Mouse (Mus musculus) heart, embryonic 12.5 days (tissue): Measurements from ENCODE around the gene Arhgap9. TPM values are rescaled to one million over a fixed set of nuclear protein-coding genes. Genes with fewer than 3 reads are reported as not detected.

Experiments
- ATAC-seq: fragments of 200-750 bp; cut with Nextera tagmentation; 2 replicates; pipeline ENCODE4 v1.8.0; 2017; ENCODE audit warnings: moderate TSS enrichment, moderate library complexity; ENCODE audit not compliant: insufficient number of reproducible peaks, low FRiP score
- H3K27ac ChIP-seq: fragments of 300-500 bp; sonication (generic); 2 replicates; pipeline ENCODE4 v1.5.1; 2016; ENCODE audit warnings: mild to moderate bottlenecking, moderate library complexity; ENCODE audit not compliant: poor library complexity, severe bottlenecking
- H3K27me3 ChIP-seq: fragments of 300-500 bp; sonication (generic); replicated peaks from 2 replicates; pipeline ENCODE4 v1.6.1; 2016; ENCODE audit warnings: mild to moderate bottlenecking, moderate library complexity
- H3K36me3 ChIP-seq: fragments of 300-500 bp; sonication (generic); 2 replicates; pipeline ENCODE4 v1.6.1; 2016; ENCODE audit warnings: mild to moderate bottlenecking, moderate library complexity
- H3K4me1 ChIP-seq: fragments of 300-500 bp; sonication (generic); replicated peaks from 2 replicates; pipeline ENCODE4 v1.6.1; 2016; ENCODE audit warnings: mild to moderate bottlenecking
- H3K4me2 ChIP-seq: fragments of 300-500 bp; sonication (generic); 2 replicates; pipeline ENCODE4 v1.6.1; 2016; ENCODE audit warnings: mild to moderate bottlenecking, moderate library complexity
- H3K4me3 ChIP-seq: fragments of 300-500 bp; sonication (generic); 2 replicates; pipeline ENCODE4 v1.5.1; 2016; ENCODE audit warnings: mild to moderate bottlenecking
- H3K9ac ChIP-seq: fragments of 300-500 bp; sonication (generic); 2 replicates; pipeline ENCODE4 v1.6.1; 2016; ENCODE audit warnings: mild to moderate bottlenecking, moderate library complexity
- H3K9me3 ChIP-seq: fragments of 300-500 bp; sonication (generic); replicated peaks from 2 replicates; pipeline ENCODE4 v1.6.1; 2016; ENCODE audit warnings: mild to moderate bottlenecking, moderate library complexity
- WGBS: fragments of 180-500 bp; shearing (Covaris S2); methylation state at CpG from one replicate; pipeline ENCODE4 v1.1.7; 2016; 5-methylcytosine and 5-hydroxymethylcytosine counted together
- polyA plus RNA-seq: library from polyadenylated mRNA; unstranded; fragments of >200 nt; fragmentation: Nextera tagmentation; extraction: Ambion mirVana; gene quantifications from 2 replicates; pipeline ENCODE4 v1.2.1, GENCODE M21; 2016

The Arhgap9 gene
- polyA plus RNA-seq, 1 experiment from 2014 or later, result 1.8 TPM

DNA sequence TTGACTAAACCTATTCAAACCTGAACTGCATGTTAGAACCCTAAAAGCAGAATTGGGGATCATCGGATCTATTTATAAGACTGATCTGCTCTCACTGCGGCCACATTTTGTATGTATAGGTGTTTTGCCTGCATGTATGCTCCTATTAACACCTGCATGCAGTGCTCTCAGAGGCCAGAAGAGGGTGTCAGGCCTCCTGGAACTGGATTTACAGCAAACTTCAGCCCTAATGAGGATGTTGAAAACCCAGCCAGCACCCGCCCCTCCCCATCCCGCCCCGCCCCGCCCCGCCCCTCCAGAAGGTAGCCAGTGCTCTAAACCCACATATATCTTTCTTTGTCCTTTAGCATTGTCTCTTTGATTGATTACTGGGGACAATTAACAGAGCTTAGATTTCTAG lies 2.7 kb downstream of the Arhgap9 start:
- no peak for ATAC-seq
- no peak overlapping the region for H3K9ac ChIP-seq
- H3K27ac ChIP-seq, result no peak overlapping the region
- WGBS, result 12% methylated on average over 7 of the region's 7 CpGs
- no peak overlapping the region for H3K4me3 ChIP-seq
- no peaks in the 10 kb centered on the region for H3K9me3 ChIP-seq
- H3K36me3 ChIP-seq, result no peaks in the 10 kb centered on the region
- H3K4me1 ChIP-seq, result peaks cover 15% of the 10 kb centered on the region
- H3K4me2 ChIP-seq, result no peak overlapping the region
- H3K27me3 ChIP-seq, result peaks cover 86% of the 10 kb centered on the region

DNA sequence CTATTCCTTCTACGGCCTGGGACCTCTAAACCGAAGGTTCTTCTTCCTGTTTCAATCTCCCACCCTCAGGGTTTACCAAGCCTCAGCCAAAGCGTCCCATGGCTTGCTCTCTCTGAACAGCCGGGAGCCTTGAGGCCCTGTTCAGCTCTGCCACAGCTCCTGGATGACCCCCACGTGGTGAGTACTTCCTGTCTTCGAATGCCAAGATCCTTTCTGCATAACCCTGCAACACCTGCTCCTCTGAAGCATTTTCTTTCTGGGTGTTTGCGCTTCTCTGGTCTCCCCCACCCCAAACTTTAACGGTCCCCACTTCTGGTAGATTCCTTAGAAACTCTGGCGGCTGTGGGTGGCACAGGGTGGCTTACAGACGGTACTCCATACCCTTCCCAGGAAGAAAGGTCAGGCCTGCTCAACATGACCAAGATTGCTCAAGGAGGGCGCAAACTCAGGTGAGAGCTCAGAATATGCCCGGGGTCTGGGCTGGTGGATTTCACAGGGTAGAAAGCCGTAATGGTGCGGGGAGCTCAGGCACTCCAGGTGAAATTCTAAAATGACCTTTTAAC lies 3.8 kb downstream of the Arhgap9 start:
- no peak overlapping the region for H3K27ac ChIP-seq
- ATAC-seq, result no peak
- H3K27me3 ChIP-seq, result peaks cover 95% of the 10 kb centered on the region
- peak overlapping the region; percentile 62; the same call in 1 of the 2 replicates for H3K9ac ChIP-seq
- H3K4me2 ChIP-seq, result peak overlapping the region; percentile 94
- 29% methylated on average over 14 of the region's 14 CpGs for WGBS
- peaks cover 15% of the 10 kb centered on the region for H3K4me1 ChIP-seq
- no peaks in the 10 kb centered on the region for H3K9me3 ChIP-seq
- no peaks in the 10 kb centered on the region for H3K36me3 ChIP-seq
- peak overlapping the region; percentile 49 for H3K4me3 ChIP-seq

GRCm38 (mm10) chr10:127326017-127326801 lies 4.4 kb downstream of the Arhgap9 start:
- peak; percentile 10; the same call in 1 of the 2 replicates for ATAC-seq
- Histone ChIP-seq H3K27ac (no peak overlapping the region), H3K4me2 (peak overlapping the region; percentile 94), H3K36me3 (no peaks in the 10 kb centered on the region), H3K27me3 (peaks cover 98% of the 10 kb centered on the region), H3K4me1 (peaks cover 15% of the 10 kb centered on the region), H3K4me3 (peak overlapping the region; percentile 49), H3K9me3 (no peaks in the 10 kb centered on the region), H3K9ac (peak overlapping the region; percentile 62)
- WGBS, result under 1% methylated on average over 54 of the region's 54 CpGs

DNA sequence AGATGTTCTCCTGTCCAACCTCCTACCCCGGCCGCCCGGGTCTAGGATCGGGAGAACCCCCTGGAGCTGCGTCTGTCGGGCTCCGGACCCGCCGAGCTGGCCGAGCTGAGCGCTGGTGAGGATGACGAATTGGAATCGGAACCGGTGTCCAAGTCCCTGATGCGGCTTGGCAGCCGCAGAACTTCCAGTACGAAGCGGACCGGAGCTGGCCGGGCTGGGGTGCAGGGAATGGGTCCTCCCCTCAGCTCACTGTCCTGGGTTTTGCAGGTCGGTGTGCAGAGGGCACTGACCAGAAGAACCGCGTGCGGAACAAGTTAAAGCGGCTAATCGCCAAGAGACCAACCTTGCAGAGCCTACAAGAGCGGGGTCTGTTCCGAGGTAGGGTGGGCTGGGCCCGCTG lies 5.1 kb downstream of the Arhgap9 start:
- Histone ChIP-seq H3K9me3 (no peaks in the 10 kb centered on the region), H3K9ac (peak overlapping the region; percentile 62), H3K27me3 (peaks cover 98% of the 10 kb centered on the region), H3K4me2 (peak overlapping the region; percentile 94), H3K4me3 (peak overlapping the region; percentile 49), H3K36me3 (no peaks in the 10 kb centered on the region), H3K4me1 (peaks cover 15% of the 10 kb centered on the region), H3K27ac (no peak overlapping the region)
- 5% methylated on average over 29 of the region's 29 CpGs for WGBS
- no peak for ATAC-seq

- WGBS, result 47% methylated on average over 18 of the region's 18 CpGs
- Histone ChIP-seq H3K27me3 (peaks cover 98% of the 10 kb centered on the region), H3K4me2 (no peak overlapping the region), H3K4me3 (no peak overlapping the region), H3K36me3 (no peaks in the 10 kb centered on the region), H3K27ac (no peak overlapping the region), H3K4me1 (peaks cover 15% of the 10 kb centered on the region), H3K9ac (no peak overlapping the region), H3K9me3 (no peaks in the 10 kb centered on the region)
- ATAC-seq, result no peak
Observed at GRCm38 (mm10) chr10:127327461-127328145, 5.8 kb downstream of the Arhgap9 start.

DNA sequence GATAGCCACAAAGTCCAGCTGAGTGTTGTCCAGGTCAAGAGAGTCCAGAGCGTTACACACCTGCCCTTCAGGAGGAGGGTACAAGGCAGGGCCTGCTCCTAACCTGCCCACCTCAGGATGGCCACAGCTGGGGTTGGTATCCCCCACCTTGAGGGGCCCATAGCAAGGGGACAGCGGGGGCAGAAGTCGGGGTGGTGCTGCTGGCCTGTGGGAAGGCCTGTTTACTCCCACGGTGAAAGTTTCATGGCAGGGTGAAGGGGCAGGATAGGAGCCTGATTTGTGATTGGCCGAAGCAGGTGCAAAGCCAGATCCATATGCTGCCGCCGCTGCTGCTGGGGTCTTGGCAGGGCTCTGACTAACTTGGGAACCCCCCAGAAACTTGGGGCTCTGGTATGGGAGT lies 8.4 kb downstream of the Arhgap9 start:
- no peaks in the 10 kb centered on the region for H3K9me3 ChIP-seq
- no peak for ATAC-seq
- H3K4me1 ChIP-seq, result peaks cover 15% of the 10 kb centered on the region
- H3K4me2 ChIP-seq, result no peak overlapping the region
- no peak overlapping the region for H3K4me3 ChIP-seq
- no peak overlapping the region for H3K9ac ChIP-seq
- WGBS, result 75% methylated on average over 7 of the region's 7 CpGs
- peaks cover 74% of the 10 kb centered on the region for H3K27me3 ChIP-seq
- H3K36me3 ChIP-seq, result no peaks in the 10 kb centered on the region
- no peak overlapping the region for H3K27ac ChIP-seq

GRCm38 (mm10) chr10:127332211-127332874 lies 10.6 kb downstream of the Arhgap9 start:
- no peaks in the 10 kb centered on the region for H3K9me3 ChIP-seq
- WGBS, result 36% methylated on average over 30 of the region's 31 CpGs
- ATAC-seq, result no peak
- H3K27ac ChIP-seq, result no peak overlapping the region
- no peaks in the 10 kb centered on the region for H3K4me1 ChIP-seq
- peak overlapping the region; percentile 53 for H3K4me2 ChIP-seq
- H3K4me3 ChIP-seq, result peak overlapping the region; percentile 22; the same call in 1 of the 2 replicates
- H3K9ac ChIP-seq, result no peak overlapping the region
- peaks cover 63% of the 10 kb centered on the region for H3K27me3 ChIP-seq
- H3K36me3 ChIP-seq, result no peaks in the 10 kb centered on the region

DNA sequence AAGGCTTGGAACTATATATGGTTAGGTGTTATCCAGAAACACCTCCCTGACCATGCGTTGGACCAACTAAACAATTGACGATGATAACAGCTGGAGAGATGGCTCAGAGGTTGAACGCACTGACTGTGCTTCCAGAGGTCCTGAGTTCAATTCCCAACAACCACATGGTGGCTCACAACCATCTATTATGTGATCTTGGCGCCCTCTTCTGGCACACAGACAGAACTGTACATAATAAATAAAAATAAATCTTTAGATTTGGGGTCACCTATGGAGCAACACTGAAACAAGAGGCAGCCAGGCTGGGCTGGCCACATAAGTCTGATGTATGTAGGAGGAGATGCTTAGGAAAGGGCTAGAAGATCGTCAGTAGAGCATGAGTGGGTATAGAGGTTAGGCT lies 11.4 kb downstream of the Arhgap9 start:
- peaks cover 63% of the 10 kb centered on the region for H3K27me3 ChIP-seq
- no peak overlapping the region for H3K4me3 ChIP-seq
- no peak overlapping the region for H3K27ac ChIP-seq
- no peak for ATAC-seq
- H3K9me3 ChIP-seq, result no peaks in the 10 kb centered on the region
- 56% methylated on average over 5 of the region's 5 CpGs for WGBS
- H3K36me3 ChIP-seq, result no peaks in the 10 kb centered on the region
- no peaks in the 10 kb centered on the region for H3K4me1 ChIP-seq
- H3K9ac ChIP-seq, result no peak overlapping the region
- no peak overlapping the region for H3K4me2 ChIP-seq

DNA sequence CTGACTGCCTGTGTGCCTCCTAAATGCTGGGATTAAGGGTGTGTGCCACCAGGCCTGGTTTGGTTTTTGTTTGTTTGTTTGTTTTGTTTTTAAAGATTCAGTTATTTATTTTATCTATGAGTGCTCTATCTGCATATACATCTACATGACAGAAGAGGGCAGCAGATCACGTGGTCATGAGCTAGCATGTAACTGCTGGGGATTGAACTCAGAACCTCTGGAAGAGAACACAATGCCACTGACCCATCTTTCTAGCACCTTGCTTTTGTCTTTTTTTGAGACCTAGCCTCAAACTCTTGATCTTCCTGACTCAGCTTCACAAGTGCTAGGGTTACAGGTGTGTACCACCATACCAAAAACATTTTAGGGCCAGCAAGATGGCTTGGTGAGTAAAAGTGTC lies 13.5 kb downstream of the Arhgap9 start:
- H3K9me3 ChIP-seq, result no peaks in the 10 kb centered on the region
- no peak for ATAC-seq
- 59% methylated on average over 1 of the region's 1 CpGs for WGBS
- no peak overlapping the region for H3K4me2 ChIP-seq
- H3K4me3 ChIP-seq, result no peak overlapping the region
- no peak overlapping the region for H3K27ac ChIP-seq
- peaks cover 11% of the 10 kb centered on the region for H3K4me1 ChIP-seq
- peaks cover 55% of the 10 kb centered on the region for H3K27me3 ChIP-seq
- no peak overlapping the region for H3K9ac ChIP-seq
- no peaks in the 10 kb centered on the region for H3K36me3 ChIP-seq

DNA sequence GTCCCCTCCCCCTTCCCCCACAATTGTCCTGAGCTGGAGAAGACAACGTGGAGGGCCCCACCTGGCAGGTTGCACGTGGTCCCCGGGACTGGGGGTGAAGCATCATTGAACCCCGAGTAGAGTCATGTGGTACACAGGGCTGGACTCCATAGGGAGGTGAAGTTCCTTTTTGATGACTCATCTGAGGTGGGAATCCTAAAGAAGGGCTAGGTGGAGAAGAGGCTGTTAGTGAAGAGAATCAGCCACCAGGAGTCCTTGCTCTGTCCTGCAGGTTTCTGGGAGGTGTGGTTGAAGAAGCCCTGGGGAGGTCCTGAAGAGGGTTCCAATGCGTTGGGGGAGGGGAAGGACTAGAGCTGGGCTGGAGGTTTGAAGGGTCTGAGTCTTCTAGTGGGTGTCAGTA lies 15.2 kb downstream of the Arhgap9 start:
- WGBS, result 59% methylated on average over 5 of the region's 5 CpGs
- no peak overlapping the region for H3K4me2 ChIP-seq
- H3K27ac ChIP-seq, result no peak overlapping the region
- H3K9ac ChIP-seq, result no peak overlapping the region
- no peak for ATAC-seq
- no peaks in the 10 kb centered on the region for H3K9me3 ChIP-seq
- H3K36me3 ChIP-seq, result no peaks in the 10 kb centered on the region
- H3K4me3 ChIP-seq, result no peak overlapping the region
- peaks cover 55% of the 10 kb centered on the region for H3K27me3 ChIP-seq
- peaks cover 26% of the 10 kb centered on the region for H3K4me1 ChIP-seq

GRCm38 (mm10) chr10:127337536-127338099 lies 15.9 kb downstream of the Arhgap9 start:
- H3K4me2 ChIP-seq, result no peak overlapping the region
- no peaks in the 10 kb centered on the region for H3K36me3 ChIP-seq
- peaks cover 32% of the 10 kb centered on the region for H3K4me1 ChIP-seq
- no peak overlapping the region for H3K27ac ChIP-seq
- no peak for ATAC-seq
- H3K9ac ChIP-seq, result no peak overlapping the region
- H3K9me3 ChIP-seq, result no peaks in the 10 kb centered on the region
- H3K4me3 ChIP-seq, result no peak overlapping the region
- peaks cover 51% of the 10 kb centered on the region for H3K27me3 ChIP-seq
- 76% methylated on average over 6 of the region's 6 CpGs for WGBS
